Mouse (Mus musculus) bone marrow, adult 2 months (tissue): Measurements from ENCODE around the gene Sec14l5. TPM values are rescaled to one million over a fixed set of nuclear protein-coding genes. Genes with fewer than 3 reads are reported as not detected.
A peak's percentile ranks its signal among the peaks of the same experiment; 100 is the strongest.

Experiments used
- H3K27ac ChIP-seq: fragments of 200-500 bp; 2 replicates; pipeline ENCODE4 v1.5.1; 2012; ENCODE audit warnings: low read depth, mild to moderate bottlenecking, control low read depth, inconsistent platforms, low read length; ENCODE audit not compliant: control insufficient read depth, poor library complexity, insufficient read depth
- H3K4me1 ChIP-seq: fragments of 200-500 bp; 2 replicates; pipeline ENCODE4 v1.6.1; 2011; ENCODE audit warnings: low read length; ENCODE audit not compliant: control insufficient read depth, insufficient read depth
- H3K4me3 ChIP-seq: fragments of 200-500 bp; replicated peaks from 2 replicates; pipeline ENCODE3; 2011; ENCODE audit warnings: mild to moderate bottlenecking, low read depth, low read length, control low read depth; ENCODE audit not compliant: control insufficient read depth
- CTCF ChIP-seq: fragments of 200-500 bp; IDR thresholded peaks from 2 replicates; pipeline ENCODE4 v1.5.1; 2011; ENCODE audit warnings: low read length, control low read depth; ENCODE audit not compliant: control insufficient read depth, insufficient read depth
- POLR2A ChIP-seq: fragments of 200-500 bp; IDR thresholded peaks from 2 replicates; pipeline ENCODE4 v1.6.1; 2011; ENCODE audit warnings: low read depth, mild to moderate bottlenecking, control low read depth, low read length, borderline replicate concordance; ENCODE audit not compliant: control insufficient read depth
- WGBS: fragments of 180-500 bp; shearing (Covaris S2); methylation state at CpG from one replicate; pipeline ENCODE4 v1.1.7; 2018; 5-methylcytosine and 5-hydroxymethylcytosine counted together
- polyA plus RNA-seq: library from polyadenylated mRNA; stranded (reverse); fragments of >200 nt; gene quantifications from 2 replicates; pipeline ENCODE4 v1.2.4, GENCODE M21; 2011; ENCODE audit warnings: low replicate concordance; ENCODE audit not compliant: missing spikeins, insufficient read depth, insufficient read length

Sec14l5 gene
- polyA plus RNA-seq, 1 experiment = 20.8 TPM

DNA sequence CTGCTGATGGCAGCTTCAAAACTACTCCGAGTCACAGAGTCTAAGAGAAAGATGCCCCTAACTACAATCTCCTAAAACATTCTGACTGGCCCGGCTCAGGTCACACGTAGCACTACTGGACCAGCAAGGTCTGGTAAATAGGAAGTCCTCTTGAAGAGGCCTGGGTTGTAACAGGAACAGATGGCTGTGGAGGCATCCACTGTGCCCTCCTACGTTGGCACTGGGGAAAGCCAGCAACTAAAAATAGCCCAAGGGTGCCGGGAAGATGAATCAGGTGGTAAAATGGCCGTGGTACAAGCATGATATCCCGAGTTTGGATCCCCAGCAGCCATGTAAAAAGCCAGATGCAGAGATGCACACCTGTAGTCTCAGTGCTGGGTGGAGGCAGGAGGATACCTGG, 39.3 kb downstream of the Sec14l5 start:
- H3K4me1 ChIP-seq = no peaks in the 10 kb centered on the region
- H3K27ac ChIP-seq = no peak overlapping the region
- WGBS = 30% methylated on average over 7 of the region's 7 CpGs
- no peak overlapping the region for H3K4me3 ChIP-seq
- TF ChIP-seq CTCF (no peak), POLR2A (no peak)

DNA sequence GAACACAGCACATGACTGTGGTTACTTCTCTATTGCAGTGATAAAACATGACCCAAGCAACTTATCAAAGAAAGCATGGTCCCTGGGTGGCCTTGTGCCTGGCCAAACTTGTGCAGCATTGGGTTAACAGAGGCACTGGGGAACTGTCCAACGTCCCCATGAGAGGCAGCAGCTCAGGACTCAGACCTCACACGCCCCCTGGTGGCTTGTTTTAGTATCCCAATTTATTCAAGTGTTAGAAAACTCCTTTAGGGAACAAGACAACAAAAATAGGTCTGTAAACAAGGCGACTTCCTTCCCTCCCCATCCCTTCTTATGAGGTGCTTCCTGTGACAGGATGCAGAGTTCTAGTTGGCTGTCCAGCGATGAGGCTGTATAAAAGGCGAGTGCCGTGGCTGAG, 48.2 kb downstream of the Sec14l5 start:
- peak; percentile 69 for TF ChIP-seq CTCF
- TF ChIP-seq POLR2A = no peak
- Histone ChIP-seq H3K4me3 (no peak overlapping the region), H3K27ac (no peak overlapping the region), H3K4me1 (no peaks in the 10 kb centered on the region)
- WGBS = 33% methylated on average over 6 of the region's 6 CpGs

DNA sequence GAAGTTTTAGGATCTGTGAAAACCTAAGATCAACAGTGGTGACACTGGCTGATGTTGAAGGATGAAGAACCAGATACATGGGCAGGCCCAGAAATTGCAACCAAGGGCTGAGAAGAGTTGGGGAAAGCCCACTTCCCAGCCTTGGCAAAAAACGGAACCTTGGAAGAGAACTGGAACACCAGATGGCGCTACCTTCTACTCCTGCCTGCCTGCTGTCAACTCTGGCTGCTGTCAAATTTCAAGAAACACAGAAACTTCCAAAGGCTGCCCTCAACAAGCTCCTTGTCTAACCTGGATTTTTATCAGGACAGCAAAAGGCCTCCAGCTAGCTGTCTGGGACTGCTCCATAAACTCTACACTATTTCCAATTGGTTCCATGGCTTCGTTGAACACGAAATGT, 55.8 kb downstream of the Sec14l5 start:
- Histone ChIP-seq H3K27ac (no peak overlapping the region; the same call in 1 of the 2 replicates), H3K4me3 (peak overlapping the region; percentile 99), H3K4me1 (peaks cover 1% of the 10 kb centered on the region; the same call in 1 of the 2 replicates)
- WGBS = 9% methylated on average over 4 of the region's 4 CpGs
- peak; percentile 70 for TF ChIP-seq CTCF
- TF ChIP-seq POLR2A = no peak

DNA sequence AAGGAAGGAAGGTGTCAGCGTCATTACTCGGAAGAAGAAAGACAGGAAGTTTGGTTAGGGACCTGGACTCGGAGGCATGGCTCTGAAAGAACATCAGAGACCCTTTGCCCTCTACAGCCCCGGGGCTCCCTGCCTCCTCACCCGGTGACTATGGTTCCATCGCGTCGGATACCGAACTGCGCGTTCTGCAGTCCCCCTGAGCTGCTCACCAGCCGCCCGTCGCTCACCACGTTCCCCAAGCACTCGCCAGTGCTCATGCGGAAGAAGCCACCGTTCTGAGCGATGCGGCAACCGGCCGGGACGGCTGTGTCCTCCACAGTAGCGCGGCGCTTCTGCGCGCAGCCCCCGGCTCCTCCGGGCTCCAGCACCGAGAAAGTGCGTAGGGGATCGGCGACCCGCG, 56.3 kb downstream of the Sec14l5 start:
- Histone ChIP-seq H3K27ac (peak overlapping the region; percentile 85), H3K4me1 (peaks cover 1% of the 10 kb centered on the region; the same call in 1 of the 2 replicates), H3K4me3 (peak overlapping the region; percentile 99)
- peak; percentile 31; the same call in 1 of the 2 replicates for TF ChIP-seq POLR2A
- no peak for TF ChIP-seq CTCF
- under 1% methylated on average over 36 of the region's 36 CpGs for WGBS

DNA sequence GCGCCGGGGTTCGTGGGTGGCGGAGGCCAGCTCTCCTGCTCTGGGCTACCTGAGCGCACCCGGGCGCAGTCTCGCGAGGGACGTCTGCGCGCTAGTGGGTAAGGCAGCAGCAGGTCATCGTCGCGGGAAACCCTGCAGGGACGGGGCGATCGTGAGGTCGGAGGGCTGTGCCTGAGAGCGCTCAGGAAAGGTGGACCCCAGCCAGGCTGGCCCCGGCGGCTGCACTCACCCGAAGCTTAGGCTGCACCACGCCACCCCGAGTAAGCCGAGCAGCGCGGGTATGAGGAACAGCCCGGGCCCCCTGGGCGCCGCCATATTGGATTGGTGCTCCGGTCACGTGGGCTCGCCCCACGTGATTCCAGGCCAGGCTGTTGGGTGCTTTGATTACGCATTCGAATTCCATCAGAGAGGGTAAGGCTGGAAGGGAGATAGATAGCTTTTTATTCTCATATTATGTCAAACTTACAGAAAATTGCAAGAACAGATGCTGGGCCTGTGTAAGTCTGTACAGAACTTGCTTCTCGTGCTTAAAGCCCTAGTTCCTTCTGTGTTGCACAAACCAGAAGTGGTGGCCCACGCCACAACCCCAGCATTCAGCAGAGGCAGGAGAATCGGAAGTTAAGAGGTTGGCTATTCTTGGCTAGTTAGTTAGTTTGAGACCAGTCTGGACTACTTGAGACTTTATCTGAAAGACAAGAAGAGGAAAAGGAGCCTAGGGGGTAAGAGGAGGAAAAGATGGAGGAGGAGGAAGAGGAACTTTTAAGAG, 56.9 kb downstream of the Sec14l5 start, which contains the start of gene Nagpa:
Nagpa (minus strand) TSS at position 345 of the 766 bp plus-strand sequence.
- peaks cover 1% of the 10 kb centered on the region; the same call in 1 of the 2 replicates for H3K4me1 ChIP-seq
- TF ChIP-seq POLR2A = peak; percentile 65; the same call in 1 of the 2 replicates
- TF ChIP-seq CTCF = peak; percentile 5; the same call in 1 of the 2 replicates
- peak within 1 kb of the TSS; percentile 99 for H3K4me3 ChIP-seq
- WGBS = under 1% methylated on average over 40 of the region's 40 CpGs
- peak within 1 kb of the TSS; percentile 85 for H3K27ac ChIP-seq

DNA sequence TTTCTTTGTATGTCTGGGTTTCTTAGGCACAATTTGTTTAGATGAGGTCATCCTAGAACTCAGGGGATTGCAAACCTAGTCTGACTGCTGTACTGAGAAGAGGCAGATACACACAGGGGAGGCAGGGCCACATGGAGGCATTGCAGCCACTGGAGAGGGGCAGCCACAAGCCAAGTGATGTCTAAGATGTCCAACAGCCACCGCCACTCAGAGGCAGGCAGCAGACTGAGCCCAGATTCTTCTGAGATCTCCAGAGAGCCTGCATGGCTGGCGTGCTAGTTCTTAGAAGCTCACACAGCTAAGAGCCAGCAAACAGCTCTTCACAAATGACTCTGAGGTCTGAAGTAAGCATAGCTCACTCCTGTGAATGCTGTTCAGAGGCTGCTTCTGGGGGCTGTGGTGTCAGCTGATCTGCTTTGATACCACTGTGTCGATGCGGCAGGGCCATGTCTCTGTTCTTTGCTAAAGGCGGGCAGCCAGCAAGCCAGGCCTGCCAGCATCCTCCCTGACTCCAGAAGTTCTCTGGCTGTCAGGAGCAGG, 58.6 kb downstream of the Sec14l5 start:
- H3K4me1 ChIP-seq = peaks cover 4% of the 10 kb centered on the region; the same call in 1 of the 2 replicates
- H3K27ac ChIP-seq = no peak overlapping the region
- no peak overlapping the region for H3K4me3 ChIP-seq
- TF ChIP-seq CTCF (no peak), POLR2A (no peak)
- WGBS = 81% methylated on average over 5 of the region's 5 CpGs

DNA sequence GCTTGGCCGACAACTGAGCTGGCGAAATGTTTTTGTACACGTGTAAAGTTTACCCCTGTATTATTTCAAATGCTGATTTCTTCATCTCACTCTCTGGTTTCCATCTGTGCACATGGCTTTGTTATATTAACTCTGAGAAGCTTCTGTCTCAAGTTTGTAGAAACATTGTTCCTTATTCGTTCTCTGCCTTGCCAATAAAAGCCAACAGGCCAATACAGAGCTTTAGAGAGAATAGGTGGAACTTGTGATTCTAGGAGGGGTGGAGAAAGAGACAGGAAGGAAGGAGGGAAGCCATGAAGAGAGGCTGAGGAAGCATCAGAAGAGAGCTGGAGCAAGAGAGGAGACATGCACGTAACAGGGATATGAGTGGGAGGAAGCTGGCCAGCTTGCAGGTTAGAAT, 59.1 kb downstream of the Sec14l5 start:
- no peak for TF ChIP-seq POLR2A
- TF ChIP-seq CTCF = no peak
- 64% methylated on average over 5 of the region's 5 CpGs for WGBS
- H3K27ac ChIP-seq = no peak overlapping the region
- H3K4me3 ChIP-seq = no peak overlapping the region
- peaks cover 4% of the 10 kb centered on the region; the same call in 1 of the 2 replicates for H3K4me1 ChIP-seq

DNA sequence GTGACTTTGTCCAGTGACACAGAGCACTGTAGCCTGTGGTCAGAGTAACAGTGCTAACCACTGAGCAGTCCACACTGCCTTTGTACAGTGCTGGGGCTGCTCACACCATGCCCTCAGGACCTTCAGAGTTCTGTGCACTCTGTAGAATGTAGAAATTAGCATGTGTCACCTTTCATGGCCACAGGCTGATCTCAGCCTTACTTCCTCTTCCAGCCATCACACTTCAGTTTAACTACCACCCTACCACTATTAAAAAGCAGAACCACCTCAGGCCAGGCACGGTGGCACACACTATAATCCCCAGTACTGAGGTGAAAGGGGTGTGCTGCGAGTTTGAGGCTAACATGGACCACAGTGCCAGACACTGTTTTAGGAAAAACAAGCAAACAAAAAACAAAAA, 63.5 kb downstream of the Sec14l5 start:
- H3K4me3 ChIP-seq = no peak overlapping the region
- 8% methylated on average over 2 of the region's 2 CpGs for WGBS
- H3K4me1 ChIP-seq = peaks cover 3% of the 10 kb centered on the region; the same call in 1 of the 2 replicates

More for the DNA sequence above, 63.5 kb downstream of the Sec14l5 start:
- no peak overlapping the region for H3K27ac ChIP-seq
- TF ChIP-seq CTCF = no peak
- no peak for TF ChIP-seq POLR2A
